Mouse (Mus musculus): ENCODE measurements around the gene Zyg11b. TPM values are rescaled to one million over a fixed set of nuclear protein-coding genes. Genes with fewer than 3 reads are reported as not detected.
A peak's percentile ranks its signal among the peaks of the same experiment; 100 is the strongest.

Gene Zyg11b
- 13.8 and 14.5 TPM in 2 replicates for polyA plus RNA-seq (2014; fragmentation: Nextera tagmentation; extraction: Ambion mirVana)

DNA sequence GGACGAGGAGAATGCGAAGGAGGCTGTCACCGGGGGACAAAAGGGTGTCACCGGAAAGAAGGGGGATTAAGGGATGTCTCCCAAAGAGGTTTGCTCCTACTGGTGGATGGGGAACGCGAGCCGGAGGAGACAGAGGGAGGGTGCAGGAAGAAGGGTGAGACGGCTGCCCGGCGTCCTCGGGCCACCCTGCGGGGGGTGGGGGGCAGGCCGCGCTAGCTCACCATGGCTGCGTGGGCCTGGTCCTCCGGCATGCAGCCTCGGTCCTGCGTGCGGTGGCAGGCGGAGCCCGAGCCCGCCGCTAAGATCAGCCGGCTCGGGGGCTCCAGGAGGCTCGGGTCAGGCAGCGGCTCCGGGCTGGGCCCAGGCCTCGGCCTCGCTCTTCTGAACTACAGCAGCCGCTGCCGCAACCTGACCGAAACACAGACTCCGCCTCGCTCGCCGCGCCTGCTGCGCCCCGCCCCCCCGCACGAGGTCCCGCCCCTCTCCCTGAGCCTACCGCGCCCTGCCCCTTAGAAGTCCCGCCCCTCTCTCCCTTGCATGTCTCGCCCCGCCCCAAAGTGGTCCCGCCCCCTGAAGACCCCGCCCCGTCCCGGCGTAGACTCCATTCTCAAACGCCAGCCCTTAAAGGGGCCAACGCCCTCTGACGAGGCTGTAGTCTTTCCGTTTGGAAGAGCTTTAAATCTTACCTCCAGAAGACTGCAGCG lies at the start of gene Zyg11b:
TSS of gene Zyg11b (minus strand) at position 427 of the 704 bp plus-strand sequence.
- WGBS = 0% methylated on average over 18 of the region's 58 CpGs
- ATAC-seq (ENCODE audit: low read depth) = peak; percentile 96

DNA sequence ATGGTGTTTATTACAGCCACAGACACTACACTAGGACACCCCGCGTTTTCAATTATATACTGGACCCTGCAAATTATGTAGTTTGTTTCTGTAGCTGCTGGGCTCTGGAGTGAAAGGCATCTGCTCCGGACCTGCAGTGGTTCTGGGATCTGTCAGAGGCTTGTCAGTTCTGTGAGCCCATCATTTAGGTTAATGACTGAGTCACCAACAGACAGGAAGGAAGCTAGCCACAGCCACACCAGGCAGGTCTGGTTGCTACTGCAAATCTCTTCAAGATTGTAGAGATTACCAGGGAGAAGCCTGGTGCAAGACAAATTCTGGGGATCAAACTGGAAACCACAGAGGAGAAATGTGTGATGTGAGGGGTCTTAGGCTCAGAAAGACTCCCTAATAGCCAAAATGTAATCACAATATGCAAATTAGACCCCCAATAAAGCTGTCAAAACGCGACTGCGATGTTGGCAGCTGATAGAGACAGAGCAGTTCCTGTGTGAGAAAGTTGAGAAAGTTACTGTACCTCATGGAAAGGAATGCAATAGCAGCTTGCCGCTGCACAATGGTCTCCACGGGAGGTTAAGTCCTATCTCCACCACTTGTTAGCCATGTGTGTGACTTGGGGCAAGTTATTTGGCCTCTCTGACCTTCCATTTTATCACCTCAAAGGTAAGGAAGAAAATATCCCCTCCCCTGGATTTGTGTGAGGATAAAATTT lies 49.1 kb upstream of the Zyg11b start:
- ATAC-seq (ENCODE audit: low read depth) (no peak), DNase-seq (ENCODE audit: low spot score) (no peak)
- Histone ChIP-seq H3K4me1 (ENCODE audit: control insufficient read depth, insufficient read depth, low read length) (peaks cover 44% of the 10 kb centered on the region), H3K36me3 (ENCODE audit: control insufficient read depth, insufficient read depth, low read length) (no peaks in the 10 kb centered on the region), H3K4me2 (ENCODE audit: low read depth, low read length) (0 out of 2 replicates have a peak overlapping the region, but pooled peaks have one; percentile 2), H3K27ac (replicated peaks; ENCODE audit: low read depth, low read length) (peak overlapping the region; percentile 84), H3K27me3 (replicated peaks; ENCODE audit: control insufficient read depth, insufficient read depth, low read length) (no peaks in the 10 kb centered on the region), H3K4me3 (ENCODE audit: low read depth, low read length) (no peak overlapping the region), H3K9ac (ENCODE audit: low read depth, low read length) (no peak overlapping the region), H3K9me3 (ENCODE audit: control insufficient read depth, low read length) (no peaks in the 10 kb centered on the region)
- WGBS = 25% methylated on average over 8 of the region's 8 CpGs

More for the DNA sequence above, at the start of gene Zyg11b:
- no peaks in the 10 kb centered on the region for H3K27me3 ChIP-seq (replicated peaks; ENCODE audit: control insufficient read depth, insufficient read depth, low read length)
- peak within 1 kb of the TSS; percentile 95 for H3K4me3 ChIP-seq (ENCODE audit: low read depth, low read length)
- peak; percentile 97 for DNase-seq (ENCODE audit: low spot score)
- H3K27ac ChIP-seq (replicated peaks; ENCODE audit: low read depth, low read length) = peak within 1 kb of the TSS; percentile 89
- H3K9ac ChIP-seq (ENCODE audit: low read depth, low read length) = peak within 1 kb of the TSS; percentile 94
- H3K9me3 ChIP-seq (ENCODE audit: control insufficient read depth, low read length) = no peaks in the 10 kb centered on the region
- H3K36me3 ChIP-seq (ENCODE audit: control insufficient read depth, insufficient read depth, low read length) = no peaks in the 10 kb centered on the region
- H3K4me1 ChIP-seq (ENCODE audit: control insufficient read depth, insufficient read depth, low read length) = peaks cover 16% of the 10 kb centered on the region
- H3K4me2 ChIP-seq (ENCODE audit: low read depth, low read length) = peak within 1 kb of the TSS; percentile 70

DNA sequence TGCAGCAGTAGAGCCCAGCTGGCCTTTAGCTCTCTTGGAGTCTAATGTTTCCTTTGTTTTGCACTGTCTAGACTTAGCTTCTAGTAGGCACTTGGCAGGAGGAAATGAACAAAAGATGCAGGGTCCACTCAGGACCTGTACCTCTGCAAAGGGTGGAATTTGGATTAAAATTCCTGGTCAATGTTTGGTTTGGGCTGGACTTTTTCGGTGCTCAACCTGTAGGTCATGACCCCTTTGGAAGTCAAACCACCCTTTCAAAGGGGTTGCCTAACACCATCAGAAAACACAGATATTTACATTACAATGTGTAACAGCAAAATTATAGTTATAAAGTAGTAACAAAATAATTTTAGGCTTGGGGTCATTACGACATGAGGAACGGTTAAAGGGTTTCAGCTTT lies 48.2 kb upstream of the Zyg11b start:
- no peak for DNase-seq (ENCODE audit: low spot score)
- Histone ChIP-seq H3K4me1 (ENCODE audit: control insufficient read depth, insufficient read depth, low read length) (peaks cover 50% of the 10 kb centered on the region), H3K4me2 (ENCODE audit: low read depth, low read length) (no peak overlapping the region), H3K27me3 (replicated peaks; ENCODE audit: control insufficient read depth, insufficient read depth, low read length) (no peaks in the 10 kb centered on the region), H3K36me3 (ENCODE audit: control insufficient read depth, insufficient read depth, low read length) (no peaks in the 10 kb centered on the region), H3K9ac (ENCODE audit: low read depth, low read length) (no peak overlapping the region), H3K4me3 (ENCODE audit: low read depth, low read length) (no peak overlapping the region), H3K9me3 (ENCODE audit: control insufficient read depth, low read length) (no peaks in the 10 kb centered on the region), H3K27ac (replicated peaks; ENCODE audit: low read depth, low read length) (peak overlapping the region; percentile 84)
- WGBS = 60% methylated on average over 3 of the region's 3 CpGs
- ATAC-seq (ENCODE audit: low read depth) = no peak

DNA sequence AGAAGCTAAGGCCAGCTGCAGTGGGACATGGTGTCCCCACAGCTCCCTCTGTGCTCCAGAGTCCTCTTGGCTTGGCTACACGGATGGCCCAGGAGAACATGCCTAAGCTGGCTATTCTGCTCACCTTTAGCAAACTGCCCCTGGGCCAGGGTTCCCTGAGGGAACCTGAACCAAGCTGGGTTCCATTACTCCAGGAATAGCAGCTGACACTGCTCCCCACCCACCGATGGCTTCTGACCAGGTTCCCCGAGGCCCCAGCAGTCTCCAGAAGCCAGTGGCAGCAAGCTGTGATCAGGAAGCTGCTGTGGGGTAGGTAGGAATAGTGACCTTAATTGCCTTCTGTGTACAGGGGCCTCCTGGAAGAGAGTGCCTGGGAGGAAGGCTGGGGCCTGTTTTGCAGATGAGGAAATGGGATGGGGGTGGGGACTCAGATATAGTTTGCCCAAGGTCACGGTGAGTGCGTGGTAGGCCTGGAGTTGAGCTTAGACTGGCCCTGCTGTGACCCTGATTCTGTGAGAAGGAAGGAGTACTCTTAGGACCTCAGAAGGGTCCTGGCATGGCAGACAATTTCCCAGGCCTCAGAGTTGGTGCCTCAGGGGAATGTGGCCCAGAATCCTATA lies 47.5 kb upstream of the Zyg11b start:
- Histone ChIP-seq H3K4me1 (ENCODE audit: control insufficient read depth, insufficient read depth, low read length) (peaks cover 53% of the 10 kb centered on the region), H3K4me3 (ENCODE audit: low read depth, low read length) (no peak overlapping the region), H3K36me3 (ENCODE audit: control insufficient read depth, insufficient read depth, low read length) (no peaks in the 10 kb centered on the region), H3K9me3 (ENCODE audit: control insufficient read depth, low read length) (no peaks in the 10 kb centered on the region), H3K27ac (replicated peaks; ENCODE audit: low read depth, low read length) (peak overlapping the region; percentile 59), H3K9ac (ENCODE audit: low read depth, low read length) (no peak overlapping the region), H3K4me2 (ENCODE audit: low read depth, low read length) (no peak overlapping the region), H3K27me3 (replicated peaks; ENCODE audit: control insufficient read depth, insufficient read depth, low read length) (no peaks in the 10 kb centered on the region)
- 0 out of 2 replicates have a peak, but pooled peaks have one; percentile 1 for ATAC-seq (ENCODE audit: low read depth)
- WGBS = 42% methylated on average over 5 of the region's 5 CpGs
- DNase-seq (ENCODE audit: low spot score) = no peak

DNA sequence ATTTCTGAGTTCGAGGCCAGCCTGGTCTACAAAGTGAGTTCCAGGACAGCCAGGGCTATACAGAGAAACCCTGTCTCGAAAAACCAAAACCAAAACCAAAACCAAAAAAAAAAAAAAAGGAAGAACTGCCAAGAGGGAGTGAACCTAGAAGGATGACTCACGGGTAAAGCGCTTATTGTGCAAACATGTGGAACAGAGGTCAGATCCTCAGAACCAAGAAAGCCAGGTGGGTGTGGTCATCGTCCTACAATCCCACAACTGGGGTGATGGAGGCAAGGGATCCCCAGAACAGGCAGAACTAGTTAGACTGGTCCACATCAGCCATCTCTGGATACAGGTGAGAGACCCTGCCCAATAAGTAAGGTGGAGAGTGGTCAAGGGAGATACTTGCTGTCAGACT lies 46.2 kb upstream of the Zyg11b start:
- no peak overlapping the region for H3K27ac ChIP-seq (replicated peaks; ENCODE audit: low read depth, low read length)
- 83% methylated on average over 5 of the region's 5 CpGs for WGBS
- no peak overlapping the region for H3K4me2 ChIP-seq (ENCODE audit: low read depth, low read length)
- H3K4me1 ChIP-seq (ENCODE audit: control insufficient read depth, insufficient read depth, low read length) = peaks cover 53% of the 10 kb centered on the region
- H3K9ac ChIP-seq (ENCODE audit: low read depth, low read length) = no peak overlapping the region
- H3K27me3 ChIP-seq (replicated peaks; ENCODE audit: control insufficient read depth, insufficient read depth, low read length) = no peaks in the 10 kb centered on the region
- H3K9me3 ChIP-seq (ENCODE audit: control insufficient read depth, low read length) = no peaks in the 10 kb centered on the region
- DNase-seq (ENCODE audit: low spot score) (no peak), ATAC-seq (ENCODE audit: low read depth) (no peak)
- H3K36me3 ChIP-seq (ENCODE audit: control insufficient read depth, insufficient read depth, low read length) = no peaks in the 10 kb centered on the region
- no peak overlapping the region for H3K4me3 ChIP-seq (ENCODE audit: low read depth, low read length)

DNA sequence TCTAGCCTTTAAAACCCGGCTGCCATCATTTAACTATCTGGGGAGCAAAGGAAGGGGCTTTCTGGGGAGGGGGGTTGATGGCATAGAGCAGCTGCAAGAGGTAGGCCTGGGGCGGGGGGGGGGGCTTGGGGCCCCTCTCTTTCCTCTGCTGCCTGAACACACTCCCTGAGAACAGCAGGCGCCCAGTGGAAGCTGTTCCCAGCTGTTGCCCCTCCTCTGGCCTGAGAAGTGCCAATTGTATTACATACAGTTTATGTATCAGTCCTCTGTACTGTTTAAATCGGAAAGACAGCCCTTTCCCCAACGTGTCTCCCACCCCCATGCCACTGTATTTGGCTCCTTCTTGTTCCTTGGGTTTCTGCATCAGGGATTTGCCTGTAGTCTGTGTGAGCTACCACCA lies 44.9 kb upstream of the Zyg11b start:
- Histone ChIP-seq H3K4me2 (ENCODE audit: low read depth, low read length) (no peak overlapping the region), H3K9ac (ENCODE audit: low read depth, low read length) (no peak overlapping the region), H3K36me3 (ENCODE audit: control insufficient read depth, insufficient read depth, low read length) (no peaks in the 10 kb centered on the region), H3K9me3 (ENCODE audit: control insufficient read depth, low read length) (no peaks in the 10 kb centered on the region), H3K27me3 (replicated peaks; ENCODE audit: control insufficient read depth, insufficient read depth, low read length) (no peaks in the 10 kb centered on the region), H3K27ac (replicated peaks; ENCODE audit: low read depth, low read length) (peak overlapping the region; percentile 70), H3K4me1 (ENCODE audit: control insufficient read depth, insufficient read depth, low read length) (peaks cover 46% of the 10 kb centered on the region), H3K4me3 (ENCODE audit: low read depth, low read length) (no peak overlapping the region)
- ATAC-seq (ENCODE audit: low read depth) (peak; percentile 30; the same call in 1 of the 2 replicates), DNase-seq (ENCODE audit: low spot score) (peak; percentile 72)
- 31% methylated on average over 5 of the region's 5 CpGs for WGBS

DNA sequence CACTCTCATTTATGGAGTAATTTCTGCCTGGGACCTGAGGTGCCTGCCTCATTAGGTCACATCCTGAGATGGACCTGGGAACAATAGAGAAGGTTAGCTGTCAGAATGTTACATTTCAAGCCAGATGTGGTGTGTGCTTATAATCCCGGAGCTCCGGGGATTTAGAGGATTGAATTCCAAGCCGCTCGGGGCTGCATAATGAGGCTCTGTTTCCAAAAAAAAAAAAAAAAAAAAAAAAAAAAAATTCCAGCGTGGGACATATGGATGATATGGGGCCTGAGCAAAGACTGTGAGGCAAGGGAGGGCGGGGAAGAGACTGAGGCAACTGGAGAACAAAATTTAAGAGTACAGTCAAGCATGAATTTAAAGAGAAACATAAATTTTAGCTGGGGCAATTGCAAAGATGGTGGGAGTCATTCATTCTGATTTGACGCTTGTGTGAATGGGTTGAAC lies 43.8 kb upstream of the Zyg11b start:
- DNase-seq (ENCODE audit: low spot score) (peak; percentile 88), ATAC-seq (ENCODE audit: low read depth) (peak; percentile 78)
- Histone ChIP-seq H3K4me1 (ENCODE audit: control insufficient read depth, insufficient read depth, low read length) (peaks cover 34% of the 10 kb centered on the region), H3K36me3 (ENCODE audit: control insufficient read depth, insufficient read depth, low read length) (peaks cover 8% of the 10 kb centered on the region; the same call in 1 of the 2 replicates), H3K4me2 (ENCODE audit: low read depth, low read length) (0 out of 2 replicates have a peak overlapping the region, but pooled peaks have one; percentile 10), H3K9me3 (ENCODE audit: control insufficient read depth, low read length) (no peaks in the 10 kb centered on the region), H3K9ac (ENCODE audit: low read depth, low read length) (no peak overlapping the region), H3K4me3 (ENCODE audit: low read depth, low read length) (no peak overlapping the region), H3K27me3 (replicated peaks; ENCODE audit: control insufficient read depth, insufficient read depth, low read length) (no peaks in the 10 kb centered on the region), H3K27ac (replicated peaks; ENCODE audit: low read depth, low read length) (peak overlapping the region; percentile 70)
- 11% methylated on average over 7 of the region's 7 CpGs for WGBS

DNA sequence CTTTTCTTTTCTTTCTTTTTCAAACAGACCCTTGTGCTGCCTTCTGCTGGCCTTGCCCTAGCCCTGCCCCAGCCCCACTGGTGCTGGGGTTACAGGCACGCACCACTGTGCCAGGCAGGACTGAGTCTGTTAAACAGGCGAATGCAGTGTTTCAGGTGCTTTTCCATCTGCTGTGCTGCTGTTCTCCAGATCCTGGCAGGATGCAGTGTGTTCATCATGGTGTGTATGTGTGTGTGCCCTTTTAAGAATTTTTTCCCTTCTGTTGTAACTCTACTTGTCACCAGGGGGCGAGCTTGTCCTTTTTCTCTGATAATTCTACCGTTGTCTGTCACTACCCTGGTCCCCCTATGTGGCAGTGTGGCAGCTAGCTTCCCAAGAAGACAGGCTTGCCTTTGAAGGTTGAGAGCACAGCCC lies 38.4 kb upstream of the Zyg11b start:
- DNase-seq (ENCODE audit: low spot score) = peak; percentile 81
- H3K4me3 ChIP-seq (ENCODE audit: low read depth, low read length) = no peak overlapping the region
- H3K27ac ChIP-seq (replicated peaks; ENCODE audit: low read depth, low read length) = 0 out of 2 replicates have a peak overlapping the region, but pooled peaks have one; percentile 7
- H3K27me3 ChIP-seq (replicated peaks; ENCODE audit: control insufficient read depth, insufficient read depth, low read length) = no peaks in the 10 kb centered on the region
- 0 out of 2 replicates have a peak, but pooled peaks cover 3% of the 10 kb centered on the region for H3K4me1 ChIP-seq (ENCODE audit: control insufficient read depth, insufficient read depth, low read length)
- WGBS = 7% methylated on average over 4 of the region's 4 CpGs
- H3K4me2 ChIP-seq (ENCODE audit: low read depth, low read length) = no peak overlapping the region
- ATAC-seq (ENCODE audit: low read depth) = peak; percentile 60
- H3K9me3 ChIP-seq (ENCODE audit: control insufficient read depth, low read length) = no peaks in the 10 kb centered on the region
- H3K9ac ChIP-seq (ENCODE audit: low read depth, low read length) = no peak overlapping the region
- peaks cover 42% of the 10 kb centered on the region for H3K36me3 ChIP-seq (ENCODE audit: control insufficient read depth, insufficient read depth, low read length)

Measured in embryonic facial prominence, embryonic 14.5 days (tissue).